Mouse (Mus musculus): ENCODE results near the gene Dab1. TPM values are rescaled to one million over a fixed set of nuclear protein-coding genes. Genes with fewer than 3 reads are reported as not detected.

Gene Dab1
- polyA plus RNA-seq, 1 experiment from 2014 or later = 1.2 TPM

GRCm38 (mm10) chr4:103994406-103994805 is 375.2 kb downstream of the Dab1 start:
- no peak for ATAC-seq (replicated peaks; ENCODE audit: insufficient number of reproducible peaks, insufficient read depth, low FRiP score, low read depth)
- no peak overlapping the region for H3K4me3 ChIP-seq
- H3K27ac ChIP-seq = no peak overlapping the region
- 63% methylated on average over 1 of the region's 1 CpGs for WGBS
- H3K36me3 ChIP-seq = no peaks in the 10 kb centered on the region
- H3K4me2 ChIP-seq = no peak overlapping the region
- H3K27me3 ChIP-seq = no peaks in the 10 kb centered on the region
- no peaks in the 10 kb centered on the region for H3K4me1 ChIP-seq (replicated peaks)
- no peaks in the 10 kb centered on the region for H3K9me3 ChIP-seq (replicated peaks)
- no peak overlapping the region for H3K9ac ChIP-seq

DNA sequence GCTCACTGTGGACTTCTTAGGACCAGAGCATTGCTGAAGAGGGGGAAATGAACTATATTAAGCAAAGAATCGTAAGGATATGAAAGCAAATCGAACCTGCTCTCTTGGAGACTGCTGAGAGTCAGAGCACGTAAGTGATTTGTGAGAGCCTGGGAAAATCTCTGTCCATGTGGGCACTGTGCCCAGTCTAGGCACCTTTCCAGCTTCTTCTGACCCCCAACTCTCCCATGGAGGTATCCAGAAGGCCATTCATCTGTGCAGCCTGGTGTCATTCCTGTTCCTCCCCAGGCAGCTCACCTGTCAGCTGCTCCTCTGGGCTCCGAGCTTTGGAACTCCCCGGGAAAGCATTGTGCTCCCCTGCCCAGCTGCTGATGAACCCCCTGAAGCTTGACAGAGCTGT is 389.2 kb downstream of the Dab1 start:
- H3K27me3 ChIP-seq = no peaks in the 10 kb centered on the region
- no peak overlapping the region for H3K4me3 ChIP-seq
- H3K27ac ChIP-seq = no peak overlapping the region
- no peak overlapping the region for H3K9ac ChIP-seq
- H3K4me1 ChIP-seq (replicated peaks) = no peaks in the 10 kb centered on the region
- WGBS = 51% methylated on average over 5 of the region's 5 CpGs
- no peak for ATAC-seq (replicated peaks; ENCODE audit: insufficient number of reproducible peaks, insufficient read depth, low FRiP score, low read depth)
- H3K9me3 ChIP-seq (replicated peaks) = no peaks in the 10 kb centered on the region
- no peaks in the 10 kb centered on the region for H3K36me3 ChIP-seq
- H3K4me2 ChIP-seq = no peak overlapping the region

- no peaks in the 10 kb centered on the region for H3K9me3 ChIP-seq (replicated peaks)
- no peak overlapping the region for H3K4me3 ChIP-seq
- H3K9ac ChIP-seq = no peak overlapping the region
- no peaks in the 10 kb centered on the region for H3K36me3 ChIP-seq
- no peak for ATAC-seq (replicated peaks; ENCODE audit: insufficient number of reproducible peaks, insufficient read depth, low FRiP score, low read depth)
- H3K27ac ChIP-seq = no peak overlapping the region
- no peaks in the 10 kb centered on the region for H3K27me3 ChIP-seq
- no peak overlapping the region for H3K4me2 ChIP-seq
- H3K4me1 ChIP-seq (replicated peaks) = no peaks in the 10 kb centered on the region
- 61% methylated on average over 4 of the region's 4 CpGs for WGBS
Observed at GRCm38 (mm10) chr4:104011683-104012082, 392.5 kb downstream of the Dab1 start.

DNA sequence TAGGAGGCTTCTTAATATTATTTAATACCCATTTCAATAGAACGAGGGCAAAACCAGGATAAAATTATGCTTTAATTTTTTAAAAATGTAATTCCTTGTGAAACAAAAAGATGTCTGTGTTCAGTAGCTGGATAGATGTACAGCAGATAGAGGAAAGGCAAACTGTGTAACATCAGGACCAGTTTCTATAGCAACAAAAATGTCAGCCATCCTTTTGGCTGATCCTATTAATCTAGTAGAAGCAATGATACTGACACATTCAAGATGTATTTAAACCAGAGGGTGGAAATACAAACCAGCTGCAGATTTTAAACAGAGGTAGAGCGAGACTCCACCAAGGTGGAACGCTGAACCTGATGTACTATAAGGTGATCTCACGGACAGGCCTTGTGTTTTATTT is 393.0 kb downstream of the Dab1 start:
- Histone ChIP-seq H3K27ac (no peak overlapping the region), H3K4me2 (no peak overlapping the region), H3K9me3 (replicated peaks) (no peaks in the 10 kb centered on the region), H3K27me3 (no peaks in the 10 kb centered on the region), H3K36me3 (no peaks in the 10 kb centered on the region), H3K4me3 (no peak overlapping the region), H3K4me1 (replicated peaks) (no peaks in the 10 kb centered on the region), H3K9ac (no peak overlapping the region)
- 79% methylated on average over 4 of the region's 4 CpGs for WGBS
- no peak for ATAC-seq (replicated peaks; ENCODE audit: insufficient number of reproducible peaks, insufficient read depth, low FRiP score, low read depth)

DNA sequence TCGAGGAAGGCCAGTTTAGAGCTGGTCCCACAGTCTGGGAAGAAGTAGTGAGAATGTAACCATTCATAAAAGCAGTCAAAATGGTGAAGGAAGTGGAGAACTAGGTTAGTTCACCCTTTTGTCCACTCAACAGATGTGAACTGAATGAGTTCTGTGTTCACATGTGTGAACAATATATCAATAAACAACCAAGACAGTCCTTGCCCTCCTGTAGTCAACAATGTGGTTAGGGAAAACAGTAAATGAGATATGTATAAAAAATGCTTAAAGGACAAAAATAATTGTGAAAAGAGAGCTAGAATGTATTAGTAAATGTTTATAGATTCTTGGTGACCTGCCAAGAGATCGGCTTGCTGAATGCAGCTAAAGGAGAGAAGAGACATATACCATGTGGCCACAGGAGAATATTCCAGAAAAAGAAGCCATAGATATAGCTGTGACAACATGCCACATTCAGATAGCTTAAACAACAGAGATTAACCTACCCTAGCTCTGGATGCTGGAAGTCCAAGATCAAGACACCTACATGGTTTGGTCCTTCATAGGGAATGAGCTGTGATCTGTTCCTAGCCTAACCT is 406.0 kb downstream of the Dab1 start:
- Histone ChIP-seq H3K9ac (no peak overlapping the region), H3K9me3 (replicated peaks) (no peaks in the 10 kb centered on the region), H3K4me3 (no peak overlapping the region), H3K27ac (no peak overlapping the region), H3K36me3 (no peaks in the 10 kb centered on the region), H3K27me3 (no peaks in the 10 kb centered on the region), H3K4me1 (replicated peaks) (no peaks in the 10 kb centered on the region), H3K4me2 (no peak overlapping the region)
- no peak for ATAC-seq (replicated peaks; ENCODE audit: insufficient number of reproducible peaks, insufficient read depth, low FRiP score, low read depth)
- WGBS = 62% methylated on average over 2 of the region's 2 CpGs

DNA sequence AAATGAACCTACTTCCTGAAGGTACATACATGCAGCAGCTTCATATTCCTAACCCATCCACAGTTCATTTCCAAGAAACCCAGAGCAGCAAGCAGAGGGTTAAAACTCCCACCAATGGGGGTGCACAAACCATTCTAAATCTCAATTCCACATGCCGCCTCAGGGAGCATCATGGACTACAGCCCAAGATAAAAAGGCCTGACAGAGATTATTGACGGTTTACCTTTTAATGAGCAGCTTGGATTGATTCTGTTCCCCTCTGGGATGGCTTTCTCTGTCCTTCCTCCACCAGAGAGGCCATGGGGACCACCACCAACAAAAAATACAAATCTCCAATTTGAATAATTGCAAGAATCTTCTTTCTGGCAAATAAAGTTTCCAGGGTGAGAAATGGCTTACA is 407.7 kb downstream of the Dab1 start:
- Histone ChIP-seq H3K9me3 (replicated peaks) (no peaks in the 10 kb centered on the region), H3K4me2 (no peak overlapping the region), H3K27me3 (no peaks in the 10 kb centered on the region), H3K27ac (no peak overlapping the region), H3K4me3 (no peak overlapping the region), H3K36me3 (no peaks in the 10 kb centered on the region), H3K4me1 (replicated peaks) (no peaks in the 10 kb centered on the region), H3K9ac (no peak overlapping the region)
- WGBS = 50% methylated on average over 2 of the region's 2 CpGs
- no peak for ATAC-seq (replicated peaks; ENCODE audit: insufficient number of reproducible peaks, insufficient read depth, low FRiP score, low read depth)

- Histone ChIP-seq H3K4me3 (no peak overlapping the region), H3K9ac (no peak overlapping the region), H3K36me3 (no peaks in the 10 kb centered on the region), H3K27me3 (no peaks in the 10 kb centered on the region), H3K27ac (no peak overlapping the region), H3K4me1 (replicated peaks) (no peaks in the 10 kb centered on the region), H3K4me2 (no peak overlapping the region), H3K9me3 (replicated peaks) (no peaks in the 10 kb centered on the region)
- ATAC-seq (replicated peaks; ENCODE audit: insufficient number of reproducible peaks, insufficient read depth, low FRiP score, low read depth) = no peak
- 78% methylated on average over 1 of the region's 1 CpGs for WGBS
Observed at GRCm38 (mm10) chr4:104027239-104027638, 408.1 kb downstream of the Dab1 start.

- no peak overlapping the region for H3K4me3 ChIP-seq
- H3K27ac ChIP-seq = no peak overlapping the region
- no peaks in the 10 kb centered on the region for H3K27me3 ChIP-seq
- H3K4me2 ChIP-seq = no peak overlapping the region
- no peaks in the 10 kb centered on the region for H3K9me3 ChIP-seq (replicated peaks)
- H3K36me3 ChIP-seq = no peaks in the 10 kb centered on the region
- no peak for ATAC-seq (replicated peaks; ENCODE audit: insufficient number of reproducible peaks, insufficient read depth, low FRiP score, low read depth)
- H3K4me1 ChIP-seq (replicated peaks) = no peaks in the 10 kb centered on the region
- H3K9ac ChIP-seq = no peak overlapping the region
Observed at GRCm38 (mm10) chr4:104036091-104036490, 416.9 kb downstream of the Dab1 start.

DNA sequence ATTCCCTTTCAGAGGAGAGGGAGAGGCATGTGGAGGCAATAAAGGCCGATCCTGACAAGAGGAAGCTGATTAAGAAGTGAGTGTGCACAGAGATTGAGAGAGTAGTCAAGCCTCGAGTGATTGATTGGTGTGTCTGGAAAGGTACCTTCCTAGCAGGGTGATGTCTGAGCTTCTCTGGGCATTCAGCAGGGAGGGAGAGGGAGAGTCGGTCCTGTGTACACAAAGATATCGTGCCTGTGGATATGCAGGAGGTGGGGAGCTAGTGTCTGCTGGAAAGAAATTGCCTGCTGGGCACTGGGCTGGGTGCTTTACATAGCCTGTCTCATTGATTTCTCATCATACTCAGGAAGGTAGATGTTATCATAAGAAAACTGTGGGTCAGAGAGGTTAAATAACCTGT is 420.4 kb downstream of the Dab1 start:
- no peaks in the 10 kb centered on the region for H3K4me1 ChIP-seq (replicated peaks)
- WGBS = 34% methylated on average over 4 of the region's 4 CpGs
- no peak overlapping the region for H3K4me2 ChIP-seq
- no peak overlapping the region for H3K27ac ChIP-seq
- no peaks in the 10 kb centered on the region for H3K9me3 ChIP-seq (replicated peaks)
- H3K36me3 ChIP-seq = no peaks in the 10 kb centered on the region
- no peak overlapping the region for H3K9ac ChIP-seq
- ATAC-seq (replicated peaks; ENCODE audit: insufficient number of reproducible peaks, insufficient read depth, low FRiP score, low read depth) = no peak
- H3K4me3 ChIP-seq = no peak overlapping the region
- no peaks in the 10 kb centered on the region for H3K27me3 ChIP-seq

DNA sequence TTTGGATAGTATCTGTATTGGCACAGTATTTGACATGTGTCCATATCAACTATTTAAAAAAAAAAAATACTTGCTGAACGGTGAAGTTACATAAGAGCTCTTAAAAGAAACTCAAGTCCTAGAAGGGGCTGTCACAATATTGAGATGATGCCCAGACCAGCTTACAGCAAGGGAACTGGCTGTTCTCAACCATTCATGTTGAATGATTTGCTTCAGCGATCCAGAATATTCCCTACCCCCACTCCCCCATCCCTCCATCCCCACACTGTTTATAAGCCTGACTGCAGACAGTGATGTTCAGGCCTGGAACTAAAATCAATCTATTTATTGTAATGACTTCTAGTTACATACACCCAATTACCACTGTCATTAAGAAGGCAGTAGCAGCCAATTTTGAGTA is 424.3 kb downstream of the Dab1 start:
- ATAC-seq (replicated peaks; ENCODE audit: insufficient number of reproducible peaks, insufficient read depth, low FRiP score, low read depth) = no peak
- no peaks in the 10 kb centered on the region for H3K4me1 ChIP-seq (replicated peaks)
- H3K4me2 ChIP-seq = no peak overlapping the region
- H3K36me3 ChIP-seq = no peaks in the 10 kb centered on the region
- 56% methylated on average over 2 of the region's 2 CpGs for WGBS
- no peaks in the 10 kb centered on the region for H3K27me3 ChIP-seq
- H3K4me3 ChIP-seq = no peak overlapping the region
- no peak overlapping the region for H3K27ac ChIP-seq
- no peak overlapping the region for H3K9ac ChIP-seq
- no peaks in the 10 kb centered on the region for H3K9me3 ChIP-seq (replicated peaks)

DNA sequence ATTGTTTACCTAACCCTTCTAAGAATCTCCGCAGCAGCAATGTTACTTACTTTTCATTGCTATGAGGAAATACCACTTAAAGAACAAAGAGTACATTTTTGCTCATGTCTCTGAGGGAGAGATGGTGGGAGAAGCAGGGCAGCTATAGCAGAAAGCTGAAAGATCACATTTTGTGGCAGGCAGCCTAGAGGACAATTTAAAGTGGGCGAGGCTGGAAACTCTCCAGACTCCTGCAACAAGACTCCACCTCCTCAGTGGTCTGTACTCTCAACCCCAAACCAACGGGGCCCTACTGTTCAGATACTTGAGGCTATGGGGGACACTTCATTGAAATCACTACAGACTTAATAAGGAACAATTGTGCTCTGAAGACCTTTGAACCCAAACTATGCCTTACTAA is 425.5 kb downstream of the Dab1 start:
- H3K9ac ChIP-seq = no peak overlapping the region
- no peak overlapping the region for H3K27ac ChIP-seq
- H3K4me2 ChIP-seq = no peak overlapping the region
- H3K27me3 ChIP-seq = no peaks in the 10 kb centered on the region
- no peaks in the 10 kb centered on the region for H3K4me1 ChIP-seq (replicated peaks)
- ATAC-seq (replicated peaks; ENCODE audit: insufficient number of reproducible peaks, insufficient read depth, low FRiP score, low read depth) = no peak
- no peaks in the 10 kb centered on the region for H3K36me3 ChIP-seq
- 34% methylated on average over 3 of the region's 3 CpGs for WGBS
- H3K4me3 ChIP-seq = no peak overlapping the region
- H3K9me3 ChIP-seq (replicated peaks) = no peaks in the 10 kb centered on the region

DNA sequence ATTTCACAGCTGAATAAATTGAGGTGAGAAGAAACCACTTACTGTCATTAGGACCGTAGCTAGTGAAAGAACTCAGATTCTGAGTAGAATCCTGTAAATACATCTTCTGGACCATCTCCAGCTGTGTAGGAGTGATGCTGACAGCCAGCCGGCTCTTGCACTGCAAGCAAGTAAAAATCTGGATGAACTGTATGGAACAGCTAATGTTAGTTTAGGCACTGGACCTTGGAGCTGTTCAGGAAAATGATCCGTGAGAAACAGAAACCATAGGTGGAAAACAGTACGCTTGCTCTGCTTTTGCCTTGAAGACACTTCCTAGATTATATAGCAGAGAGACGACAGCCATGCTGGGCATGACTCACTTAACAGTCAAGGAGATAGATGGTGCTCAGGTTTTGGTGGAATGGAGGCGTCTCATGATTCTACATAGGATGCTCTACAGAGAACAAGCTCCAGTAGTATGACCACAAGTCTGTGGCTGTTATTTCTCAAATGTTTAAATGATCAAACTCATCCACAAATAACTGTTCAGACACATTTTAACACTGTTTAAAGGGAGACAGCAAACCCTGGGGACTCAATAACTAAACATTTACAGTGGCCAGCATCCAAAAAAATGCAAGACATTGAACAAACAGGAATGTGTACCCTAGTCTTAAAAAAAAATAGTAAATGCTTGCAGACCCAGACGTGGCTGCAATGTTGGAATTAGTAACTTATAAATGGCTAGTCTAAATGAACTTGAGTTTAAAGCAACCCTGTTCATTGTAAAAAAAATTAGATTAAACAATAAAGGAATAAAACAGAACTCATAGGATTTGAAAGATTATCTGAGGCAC is 429.0 kb downstream of the Dab1 start:
- 45% methylated on average over 7 of the region's 7 CpGs for WGBS
- H3K36me3 ChIP-seq = no peaks in the 10 kb centered on the region
- H3K27me3 ChIP-seq = no peaks in the 10 kb centered on the region
- H3K4me3 ChIP-seq = no peak overlapping the region
- ATAC-seq (replicated peaks; ENCODE audit: insufficient number of reproducible peaks, insufficient read depth, low FRiP score, low read depth) = no peak
- H3K9ac ChIP-seq = no peak overlapping the region
- H3K9me3 ChIP-seq (replicated peaks) = no peaks in the 10 kb centered on the region
- H3K27ac ChIP-seq = no peak overlapping the region
- H3K4me1 ChIP-seq (replicated peaks) = no peaks in the 10 kb centered on the region
- no peak overlapping the region for H3K4me2 ChIP-seq

Measured in heart, embryonic 15.5 days (tissue).